Mouse (Mus musculus) Patski (cell line): ENCODE results near the gene Zkscan7. TPM values are rescaled to one million over a fixed set of nuclear protein-coding genes. Genes with fewer than 3 reads are reported as not detected.

Source experiments
- ATAC-seq: fragments of 100-300 bp; one replicate; pipeline ENCODE4 v1.8.0; 2021
- CTCF ChIA-PET: fragments of 350-600 bp; sonication (Branson Sonifier 250); formaldehyde crosslinking; loops from one replicate; lab custom pipeline; 2022; ENCODE audit warnings: inconsistent platforms; lab: Charles Lee
- POLR2A ChIA-PET: fragments of 350-600 bp; sonication (Branson Sonifier 250); formaldehyde crosslinking; loops from one replicate; lab custom pipeline; 2022; ENCODE audit warnings: antibody characterized with exemption, inconsistent platforms; lab: Charles Lee
- DNase-seq: peaks from one replicate; pipeline ENCODE4 v3.0.0-alpha.2; 2011; ENCODE audit warnings: low read depth, low spot score
- H3K27me3 ChIP-seq: fragments of 371-371 bp; one replicate; pipeline ENCODE4 v1.5.1; 2021
- CTCF ChIP-seq: fragments of 100-300 bp; IDR thresholded peaks from one replicate; pipeline ENCODE4 v1.5.1; 2021
- in situ Hi-C: fragments of 300-500 bp; cut with MboI; formaldehyde crosslinking; loops from 3 replicates; pipeline ENCODE4 v1.11.1; 2018; ENCODE audit warnings: low pct_unique_long_range_greater_than_20kb, mixed read lengths
- polyA plus RNA-seq: library from polyadenylated mRNA; unstranded; gene quantifications from one replicate; pipeline ENCODE4 v1.2.3, GENCODE M21; 2021

Zkscan7 gene
- polyA plus RNA-seq, 1 experiment from 2014 or later: 5.3 TPM

- ChIA-PET POLR2A (no interaction called here), CTCF (interaction anchor here (0.8 kb wide), 1 partner anchor 15 kb away, joined by 3 read pairs; no protein-coding TSS in a partner anchor)
- peaks cover 12% of the 10 kb centered on the region for H3K27me3 ChIP-seq
- ATAC-seq (no peak), DNase-seq (no peak)
- TF ChIP-seq CTCF: no peak
- in situ Hi-C loops: no loop called here
Observed at GRCm38 (mm10) chr9:122901047-122901446, 15.6 kb downstream of the Zkscan7 start.

DNA sequence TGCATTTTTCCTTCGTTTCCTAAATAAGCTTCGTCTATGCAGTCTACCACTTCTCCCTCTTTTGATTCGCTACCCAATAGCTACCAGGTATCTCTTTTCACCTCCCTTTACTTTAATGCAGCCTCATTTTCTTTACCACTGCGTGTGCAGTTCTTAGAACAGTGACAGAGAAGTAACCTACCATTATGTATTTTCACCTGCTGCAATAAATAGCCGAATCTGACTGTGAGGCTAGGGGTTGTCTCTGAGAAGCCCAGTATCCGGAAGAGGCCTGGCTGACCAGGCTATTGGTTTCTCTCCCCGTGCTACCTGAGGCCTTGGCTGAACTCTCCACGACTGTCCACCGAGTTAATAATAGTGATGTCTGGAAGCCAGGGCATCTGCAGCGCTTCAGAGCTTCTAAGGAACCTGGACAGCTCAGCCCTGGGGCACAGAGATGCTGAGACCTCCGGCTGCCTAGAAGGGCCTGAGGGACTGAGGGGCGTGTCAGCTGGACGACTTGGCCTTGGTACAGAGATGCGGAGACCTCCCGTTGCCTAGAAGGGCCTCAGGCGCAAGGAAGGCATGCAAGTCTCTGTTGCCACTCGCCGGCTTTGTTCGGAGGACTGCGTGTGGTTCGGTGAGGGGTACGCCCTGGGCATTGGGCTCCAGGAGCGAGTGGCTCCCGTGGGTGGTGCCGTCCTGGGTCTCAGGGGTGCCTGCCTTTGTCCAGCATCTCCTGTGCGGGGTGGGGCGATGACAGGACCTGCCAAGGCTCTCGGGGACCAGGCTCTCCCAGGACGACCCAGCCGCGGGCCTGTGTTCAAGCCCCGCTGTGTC, 17.4 kb downstream of the Zkscan7 start:
- POLR2A ChIA-PET: no interaction called here

GRCm38 (mm10) chr9:122922436-122922835, 37.0 kb downstream of the Zkscan7 start:
- in situ Hi-C loops: no loop called here
- TF ChIP-seq CTCF: no peak
- DNase-seq (no peak), ATAC-seq (no peak)
- H3K27me3 ChIP-seq: peaks cover 13% of the 10 kb centered on the region
- POLR2A ChIA-PET: no interaction called here
- CTCF ChIA-PET: no interaction called here

More for the DNA sequence above, 17.4 kb downstream of the Zkscan7 start:
- CTCF ChIA-PET: no interaction called here
- DNase-seq (no peak), ATAC-seq (no peak)
- no peak for TF ChIP-seq CTCF
- in situ Hi-C loops: no loop called here
- peaks cover 12% of the 10 kb centered on the region for H3K27me3 ChIP-seq

GRCm38 (mm10) chr9:122922936-122923381, 37.5 kb downstream of the Zkscan7 start, which contains the start of gene Zfp105:
Zfp105 (plus strand) TSS chr9:122923072.
- DNase-seq (no peak), ATAC-seq (no peak)
- peaks cover 13% of the 10 kb centered on the region for H3K27me3 ChIP-seq
- TF ChIP-seq CTCF: no peak
- CTCF ChIA-PET: no interaction called here
- POLR2A ChIA-PET: no interaction called here
- in situ Hi-C loops: no loop called here

DNA sequence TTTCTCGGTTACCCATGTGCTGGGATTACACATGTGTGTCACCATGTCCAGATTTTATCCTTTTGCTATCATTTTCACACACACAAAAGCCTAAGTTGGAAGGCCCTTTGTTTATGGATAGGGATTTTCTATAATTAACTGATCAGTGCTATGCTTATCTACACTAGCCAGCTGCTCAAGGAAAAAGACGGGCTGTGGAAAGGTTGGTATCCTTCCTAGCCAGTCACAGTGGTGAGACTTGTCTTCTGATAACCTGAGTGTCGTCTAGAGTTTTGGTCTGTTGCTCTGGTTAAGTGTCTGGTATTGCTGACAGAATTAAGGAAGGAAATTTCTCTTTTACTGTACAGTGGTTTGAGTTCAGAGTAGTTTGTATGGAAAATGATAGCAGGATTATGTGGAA, 43.4 kb downstream of the Zkscan7 start:
- H3K27me3 ChIP-seq: peaks cover 27% of the 10 kb centered on the region
- ChIA-PET POLR2A (no interaction called here), CTCF (no interaction called here)
- in situ Hi-C loops: no loop called here
- DNase-seq (no peak), ATAC-seq (no peak)
- TF ChIP-seq CTCF: no peak

Other genes with a start within 250 kb of the Zkscan7 start
- gene Topaz1, start 138.3 kb upstream of the Zkscan7 start, polyA plus RNA-seq: not detected
- gene Tcaim, start 80.1 kb upstream of the Zkscan7 start, polyA plus RNA-seq: 9.3 TPM
- 0.82 TPM for gene Gm35549, start 41.6 kb upstream of the Zkscan7 start, polyA plus RNA-seq
- gene Zfp445, start 19.7 kb upstream of the Zkscan7 start, polyA plus RNA-seq: 53.2 TPM
- gene Zfp105, start 37.4 kb downstream of the Zkscan7 start, polyA plus RNA-seq: 3.2 TPM
- gene 1110059G10Rik, start 65.3 kb downstream of the Zkscan7 start, polyA plus RNA-seq: 18.6 TPM
- 14.0 TPM for gene Kif15, start 65.4 kb downstream of the Zkscan7 start, polyA plus RNA-seq
- 8.2 TPM for gene Tmem42, start 135.6 kb downstream of the Zkscan7 start, polyA plus RNA-seq
- gene Tgm4, start 149.0 kb downstream of the Zkscan7 start, polyA plus RNA-seq: 0.74 TPM
- gene Zdhhc3, start 227.5 kb downstream of the Zkscan7 start, polyA plus RNA-seq: 48.3 TPM
- gene Exosc7, start 227.5 kb downstream of the Zkscan7 start, polyA plus RNA-seq: 53.2 TPM